Mouse (Mus musculus) brain, embryonic 14.5 days (tissue): ENCODE measurements around the gene 9530053A07Rik.

Source experiments
- CTCF ChIP-seq: fragments of 200-500 bp; IDR thresholded peaks from 2 replicates; pipeline ENCODE4 v1.5.1; 2012; ENCODE audit warnings: inconsistent platforms, mild to moderate bottlenecking, moderate library complexity, borderline replicate concordance; ENCODE audit not compliant: insufficient read depth, insufficient read length; ENCODE audit errors: extremely low read depth
- POLR2A ChIP-seq: fragments of 200-500 bp; IDR thresholded peaks from 2 replicates; pipeline ENCODE4 v1.6.1; 2012; ENCODE audit warnings: mild to moderate bottlenecking, inconsistent platforms, borderline replicate concordance; ENCODE audit not compliant: poor library complexity, insufficient read depth, insufficient read length, severe bottlenecking; ENCODE audit errors: extremely low read depth

GRCm38 (mm10) chr7:28149841-28150240 is 20.6 kb downstream of the 9530053A07Rik start:
- TF ChIP-seq POLR2A (no peak), CTCF (no peak)
